Mouse (Mus musculus): ENCODE measurements at regions not wholly inside any gene's neighbourhood (a gene's known extent, or its start where the extent isn't known, plus 50 kb on each side); places are given as distances from the start of the nearest gene placed in this dataset.

DNA sequence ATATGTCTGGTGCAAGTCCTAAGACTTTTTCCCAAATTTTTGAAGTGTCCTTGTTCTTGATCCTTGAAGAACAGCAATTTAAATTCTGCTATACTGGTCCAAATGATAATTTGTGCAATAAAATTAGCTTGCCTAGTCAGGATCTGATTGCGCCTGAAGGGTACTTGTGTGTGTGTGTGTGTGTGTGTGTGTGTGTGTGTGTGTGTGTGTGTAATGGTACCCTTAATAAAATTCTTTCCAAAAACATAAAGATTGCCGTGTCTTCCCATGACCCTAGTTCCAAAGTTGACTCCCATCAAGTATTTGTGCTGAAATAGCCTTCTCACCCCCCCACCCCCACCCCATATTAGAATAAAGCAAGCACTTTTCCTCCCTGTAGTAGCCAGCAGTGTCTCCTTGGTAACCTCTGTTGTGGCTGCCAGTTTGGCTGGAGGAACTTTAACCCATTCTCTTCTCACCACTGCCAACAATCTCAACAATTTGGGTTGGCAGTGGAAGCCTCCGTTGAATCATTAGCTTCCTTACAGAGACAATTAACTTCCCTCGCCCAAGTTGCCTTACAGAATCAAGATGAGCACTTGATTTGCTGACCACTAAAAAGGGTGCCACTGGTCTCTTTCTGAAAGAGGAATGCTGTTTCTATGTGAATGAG, 422.5 kb downstream of the 9430069I07Rik start:
- Histone ChIP-seq H3K4me1 (ENCODE audit: control insufficient read depth, insufficient read depth, low read length) (no peaks in the 10 kb centered on the region), H3K4me2 (replicated peaks; ENCODE audit: low read depth, low read length) (no peak overlapping the region), H3K27ac (ENCODE audit: low read depth, low read length) (no peak overlapping the region), H3K27me3 (ENCODE audit: control insufficient read depth, insufficient read depth, low read length) (no peaks in the 10 kb centered on the region), H3K9ac (ENCODE audit: low read depth, low read length) (no peak overlapping the region), H3K36me3 (ENCODE audit: control insufficient read depth, insufficient read depth, low read length) (no peaks in the 10 kb centered on the region), H3K4me3 (ENCODE audit: low read length) (no peak overlapping the region), H3K9me3 (ENCODE audit: control insufficient read depth, low read length) (no peaks in the 10 kb centered on the region)
- 86% methylated on average over 4 of the region's 4 CpGs for WGBS
- ATAC-seq (ENCODE audit: low FRiP score, low TSS enrichment) = no peak

- no peak overlapping the region for H3K9ac ChIP-seq (ENCODE audit: low read depth, low read length)
- no peak overlapping the region for H3K4me2 ChIP-seq (replicated peaks; ENCODE audit: low read depth, low read length)
- no peaks in the 10 kb centered on the region for H3K27me3 ChIP-seq (ENCODE audit: control insufficient read depth, insufficient read depth, low read length)
- no peaks in the 10 kb centered on the region for H3K4me1 ChIP-seq (ENCODE audit: control insufficient read depth, insufficient read depth, low read length)
- ATAC-seq (ENCODE audit: low FRiP score, low TSS enrichment) = no peak
- WGBS = 58% methylated on average over 2 of the region's 2 CpGs
- no peak overlapping the region for H3K27ac ChIP-seq (ENCODE audit: low read depth, low read length)
- no peaks in the 10 kb centered on the region for H3K9me3 ChIP-seq (ENCODE audit: control insufficient read depth, low read length)
- no peak overlapping the region for H3K4me3 ChIP-seq (ENCODE audit: low read length)
- no peaks in the 10 kb centered on the region for H3K36me3 ChIP-seq (ENCODE audit: control insufficient read depth, insufficient read depth, low read length)
Observed at GRCm38 (mm10) chr15:33926446-33926845, 431.2 kb downstream of the 9430069I07Rik start.

GRCm38 (mm10) chr15:33924094-33924890, 433.4 kb downstream of the 9430069I07Rik start:
- ATAC-seq (ENCODE audit: low FRiP score, low TSS enrichment) = no peak
- no peak overlapping the region for H3K4me3 ChIP-seq (ENCODE audit: low read length)
- no peak overlapping the region for H3K9ac ChIP-seq (ENCODE audit: low read depth, low read length)
- H3K4me1 ChIP-seq (ENCODE audit: control insufficient read depth, insufficient read depth, low read length) = no peaks in the 10 kb centered on the region
- no peaks in the 10 kb centered on the region for H3K27me3 ChIP-seq (ENCODE audit: control insufficient read depth, insufficient read depth, low read length)
- 87% methylated on average over 5 of the region's 5 CpGs for WGBS
- no peak overlapping the region for H3K4me2 ChIP-seq (replicated peaks; ENCODE audit: low read depth, low read length)
- no peaks in the 10 kb centered on the region for H3K9me3 ChIP-seq (ENCODE audit: control insufficient read depth, low read length)
- no peak overlapping the region for H3K27ac ChIP-seq (ENCODE audit: low read depth, low read length)
- no peaks in the 10 kb centered on the region for H3K36me3 ChIP-seq (ENCODE audit: control insufficient read depth, insufficient read depth, low read length)

DNA sequence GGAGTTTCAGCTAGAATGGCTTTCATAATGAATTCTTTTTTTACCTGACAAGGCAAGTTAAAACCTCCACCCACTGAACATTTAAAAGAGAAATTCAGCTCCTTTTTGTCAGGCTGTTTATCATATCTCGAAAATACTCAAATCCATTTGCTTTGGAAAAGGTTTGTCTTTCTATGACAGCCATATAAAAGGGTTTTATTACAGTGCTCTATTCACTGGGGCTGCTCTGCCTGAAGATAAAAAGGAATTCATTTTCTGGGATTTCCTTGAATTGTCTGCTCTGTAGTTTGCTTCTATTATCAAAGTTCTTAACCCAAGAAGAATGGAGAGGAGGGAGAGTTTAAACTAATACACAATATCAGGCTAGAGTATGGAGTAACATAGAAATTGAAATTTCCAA, 442.8 kb downstream of the 9430069I07Rik start:
- H3K4me1 ChIP-seq (ENCODE audit: control insufficient read depth, insufficient read depth, low read length) = no peaks in the 10 kb centered on the region
- no peaks in the 10 kb centered on the region for H3K27me3 ChIP-seq (ENCODE audit: control insufficient read depth, insufficient read depth, low read length)
- H3K9ac ChIP-seq (ENCODE audit: low read depth, low read length) = no peak overlapping the region
- H3K4me2 ChIP-seq (replicated peaks; ENCODE audit: low read depth, low read length) = no peak overlapping the region
- WGBS = 73% methylated on average over 1 of the region's 1 CpGs
- H3K36me3 ChIP-seq (ENCODE audit: control insufficient read depth, insufficient read depth, low read length) = no peaks in the 10 kb centered on the region
- no peak overlapping the region for H3K4me3 ChIP-seq (ENCODE audit: low read length)
- no peaks in the 10 kb centered on the region for H3K9me3 ChIP-seq (ENCODE audit: control insufficient read depth, low read length)
- ATAC-seq (ENCODE audit: low FRiP score, low TSS enrichment) = no peak
- no peak overlapping the region for H3K27ac ChIP-seq (ENCODE audit: low read depth, low read length)

DNA sequence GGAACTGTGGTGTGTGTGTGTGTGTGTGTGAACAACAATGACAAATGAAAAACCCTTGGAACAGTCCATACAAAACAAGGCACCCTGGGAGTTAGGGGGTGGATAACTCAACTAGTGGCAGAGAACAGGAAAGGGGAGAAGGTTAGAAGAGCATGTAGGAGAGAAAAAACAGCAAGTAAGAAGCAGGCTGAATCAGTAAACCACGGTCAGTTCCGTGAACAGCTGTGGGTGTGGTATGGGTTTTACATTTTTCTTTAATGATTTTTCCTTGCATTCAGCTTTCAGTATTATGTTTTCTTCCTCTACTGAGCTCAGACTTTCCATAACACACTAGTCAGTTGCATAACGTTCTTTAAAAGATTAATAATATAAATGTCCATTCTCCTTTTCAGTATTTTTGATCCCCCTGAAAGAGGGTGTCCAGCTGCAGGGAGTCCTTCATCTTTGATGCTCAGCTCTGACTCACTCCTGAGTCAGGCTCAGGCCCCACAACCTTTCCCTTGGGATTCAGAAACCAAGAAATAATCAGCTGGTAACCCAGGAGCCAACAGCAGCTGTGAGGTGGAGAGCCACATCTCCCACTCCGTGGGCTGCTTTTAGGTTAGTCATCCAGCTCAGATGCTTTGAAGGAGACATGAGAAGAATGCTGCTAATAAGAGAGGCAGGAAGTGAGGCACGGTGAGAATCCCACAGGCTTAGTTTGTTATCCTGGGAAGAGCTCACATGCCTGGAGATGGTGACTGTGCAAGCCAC, 450.8 kb downstream of the 9430069I07Rik start:
- no peaks in the 10 kb centered on the region for H3K36me3 ChIP-seq (ENCODE audit: control insufficient read depth, insufficient read depth, low read length)
- no peak for ATAC-seq (ENCODE audit: low FRiP score, low TSS enrichment)
- H3K9ac ChIP-seq (ENCODE audit: low read depth, low read length) = no peak overlapping the region
- no peak overlapping the region for H3K27ac ChIP-seq (ENCODE audit: low read depth, low read length)
- no peak overlapping the region for H3K4me2 ChIP-seq (replicated peaks; ENCODE audit: low read depth, low read length)
- no peak overlapping the region for H3K4me3 ChIP-seq (ENCODE audit: low read length)
- no peaks in the 10 kb centered on the region for H3K4me1 ChIP-seq (ENCODE audit: control insufficient read depth, insufficient read depth, low read length)
- H3K27me3 ChIP-seq (ENCODE audit: control insufficient read depth, insufficient read depth, low read length) = no peaks in the 10 kb centered on the region
- no peaks in the 10 kb centered on the region for H3K9me3 ChIP-seq (ENCODE audit: control insufficient read depth, low read length)
- 72% methylated on average over 5 of the region's 5 CpGs for WGBS

GRCm38 (mm10) chr15:33896076-33896475, 461.6 kb downstream of the 9430069I07Rik start:
- Histone ChIP-seq H3K9ac (ENCODE audit: low read depth, low read length) (no peak overlapping the region), H3K36me3 (ENCODE audit: control insufficient read depth, insufficient read depth, low read length) (no peaks in the 10 kb centered on the region), H3K9me3 (ENCODE audit: control insufficient read depth, low read length) (no peaks in the 10 kb centered on the region), H3K27ac (ENCODE audit: low read depth, low read length) (no peak overlapping the region), H3K4me1 (ENCODE audit: control insufficient read depth, insufficient read depth, low read length) (no peaks in the 10 kb centered on the region), H3K27me3 (ENCODE audit: control insufficient read depth, insufficient read depth, low read length) (no peaks in the 10 kb centered on the region), H3K4me3 (ENCODE audit: low read length) (no peak overlapping the region), H3K4me2 (replicated peaks; ENCODE audit: low read depth, low read length) (no peak overlapping the region)
- no peak for ATAC-seq (ENCODE audit: low FRiP score, low TSS enrichment)
- WGBS = 82% methylated on average over 2 of the region's 2 CpGs

DNA sequence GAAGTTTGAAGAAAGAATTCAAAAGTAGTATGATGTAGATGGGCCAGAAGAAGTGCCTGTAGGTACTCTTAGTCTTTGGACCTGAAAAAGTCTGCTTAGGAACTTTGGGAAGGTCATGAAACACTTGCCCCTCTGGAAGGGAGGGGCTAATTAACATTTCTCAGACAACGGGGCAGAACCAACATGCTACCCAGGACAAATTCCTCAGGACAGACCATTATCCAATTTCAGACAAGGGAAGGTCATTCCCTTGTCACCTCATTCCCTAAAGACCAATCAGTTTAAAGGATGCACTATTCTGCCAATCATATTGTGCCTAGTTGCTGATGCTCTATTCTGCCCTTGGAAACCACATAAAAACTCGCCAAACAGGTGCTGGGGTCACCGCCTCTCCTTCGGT, 467.1 kb downstream of the 9430069I07Rik start:
- Histone ChIP-seq H3K36me3 (ENCODE audit: control insufficient read depth, insufficient read depth, low read length) (no peaks in the 10 kb centered on the region), H3K9me3 (ENCODE audit: control insufficient read depth, low read length) (no peaks in the 10 kb centered on the region), H3K9ac (ENCODE audit: low read depth, low read length) (no peak overlapping the region), H3K27me3 (ENCODE audit: control insufficient read depth, insufficient read depth, low read length) (no peaks in the 10 kb centered on the region), H3K4me2 (replicated peaks; ENCODE audit: low read depth, low read length) (no peak overlapping the region), H3K4me3 (ENCODE audit: low read length) (no peak overlapping the region), H3K27ac (ENCODE audit: low read depth, low read length) (no peak overlapping the region), H3K4me1 (ENCODE audit: control insufficient read depth, insufficient read depth, low read length) (no peaks in the 10 kb centered on the region)
- 74% methylated on average over 4 of the region's 4 CpGs for WGBS
- no peak for ATAC-seq (ENCODE audit: low FRiP score, low TSS enrichment)

GRCm38 (mm10) chr15:33888865-33889368, 468.8 kb downstream of the 9430069I07Rik start:
- Histone ChIP-seq H3K9me3 (ENCODE audit: control insufficient read depth, low read length) (no peaks in the 10 kb centered on the region), H3K4me2 (replicated peaks; ENCODE audit: low read depth, low read length) (no peak overlapping the region), H3K27me3 (ENCODE audit: control insufficient read depth, insufficient read depth, low read length) (no peaks in the 10 kb centered on the region), H3K27ac (ENCODE audit: low read depth, low read length) (no peak overlapping the region), H3K4me1 (ENCODE audit: control insufficient read depth, insufficient read depth, low read length) (no peaks in the 10 kb centered on the region), H3K36me3 (ENCODE audit: control insufficient read depth, insufficient read depth, low read length) (no peaks in the 10 kb centered on the region), H3K9ac (ENCODE audit: low read depth, low read length) (no peak overlapping the region), H3K4me3 (ENCODE audit: low read length) (no peak overlapping the region)
- no peak for ATAC-seq (ENCODE audit: low FRiP score, low TSS enrichment)
- WGBS = 75% methylated on average over 1 of the region's 1 CpGs
